Mouse (Mus musculus) testis, adult 2 months (tissue): ENCODE measurements at regions not wholly inside any gene's neighbourhood (a gene's known extent, or its start where the extent isn't known, plus 50 kb on each side); places are given as distances from the start of the nearest gene placed in this dataset.

Experiments used
- CTCF ChIP-seq: fragments of 200-500 bp; IDR thresholded peaks from 2 replicates; pipeline ENCODE4 v1.5.1; 2012; ENCODE audit warnings: low read depth, mild to moderate bottlenecking, inconsistent platforms, low read length, moderate library complexity; ENCODE audit not compliant: control insufficient read depth, insufficient read depth, insufficient replicate concordance
- POLR2A ChIP-seq: fragments of 200-500 bp; IDR thresholded peaks from 2 replicates; pipeline ENCODE4 v1.6.1; 2012; ENCODE audit warnings: low read depth, mild to moderate bottlenecking, inconsistent platforms, low read length, moderate library complexity; ENCODE audit not compliant: control insufficient read depth

GRCm38 (mm10) chr12:35614885-35615284 lies 80.0 kb upstream of the Ahr start:
- TF ChIP-seq POLR2A (no peak), CTCF (no peak)
